Mouse (Mus musculus) spleen, adult 2 months (tissue): ENCODE data around the gene Arid5a.

ENCODE experiments used
- CTCF ChIP-seq: fragments of 200-500 bp; IDR thresholded peaks from 2 replicates; pipeline ENCODE4 v1.5.1; 2011; ENCODE audit warnings: mild to moderate bottlenecking, inconsistent platforms; ENCODE audit not compliant: insufficient read depth, insufficient read length, insufficient replicate concordance; ENCODE audit errors: extremely low read depth
- POLR2A ChIP-seq: fragments of 200-500 bp; IDR thresholded peaks from 2 replicates; pipeline ENCODE4 v1.6.1; 2011; ENCODE audit warnings: low read depth, low read length, inconsistent platforms

GRCm38 (mm10) chr1:36342547-36342946 lies 35.0 kb downstream of the Arid5a start:
- TF ChIP-seq POLR2A, result no peak
- no peak for TF ChIP-seq CTCF
